Mouse (Mus musculus): Measurements from ENCODE around the gene Fam181b.

GRCm38 (mm10) chr7:93080731-93081430, 1.2 kb downstream of the Fam181b start:
- TF ChIP-seq CTCF (IDR thresholded peaks at IDR 0.05; ENCODE audit: extremely low read depth, insufficient read depth, low read length) = no peak
- no peak for TF ChIP-seq POLR2A (IDR thresholded peaks at IDR 0.05; ENCODE audit: extremely low read depth, insufficient read depth, low read length)
